Mouse (Mus musculus) CH12.LX (cell line): Measurements from ENCODE around the gene Cpb2.

Experiments
- CHD1 ChIP-seq: IDR thresholded peaks from 2 replicates; pipeline ENCODE4 v1.6.1; 2012; ENCODE audit warnings: low read depth, low read length, improper control_type of control experiment, inconsistent platforms
- CTCF ChIP-seq, 2 experiments: IDR thresholded peaks in 1 of 2; conservative IDR thresholded peaks in 1 of 2; 2 replicates each; pipeline ENCODE4 v1.5.1; 2011 to 2012; ENCODE audit warnings: low read depth in 2 of 2, low read length in 2 of 2, improper control_type of control experiment in 1 of 2, inconsistent platforms in 1 of 2, mild to moderate bottlenecking in 1 of 2, moderate library complexity in 1 of 2
- EP300 ChIP-seq: IDR thresholded peaks from 2 replicates; pipeline ENCODE4 v1.6.1; 2011; ENCODE audit warnings: low read length, improper control_type of control experiment
- IRF4 ChIP-seq: IDR thresholded peaks from 2 replicates; pipeline ENCODE4 v1.6.1; 2014; ENCODE audit warnings: low read depth, mild to moderate bottlenecking, inconsistent platforms, low read length, improper control_type of control experiment
- MAX ChIP-seq: IDR thresholded peaks from 2 replicates; pipeline ENCODE4 v1.6.1; 2011; ENCODE audit warnings: low read length, improper control_type of control experiment
- POLR2A ChIP-seq: IDR thresholded peaks from 2 replicates; pipeline ENCODE4 v1.6.1; 2011; ENCODE audit warnings: low read depth, mild to moderate bottlenecking, improper control_type of control experiment, low read length
- SMC3 ChIP-seq: IDR thresholded peaks from 2 replicates; pipeline ENCODE4 v1.6.1; 2011; ENCODE audit warnings: low read depth, low read length, improper control_type of control experiment
- TBP ChIP-seq: conservative IDR thresholded peaks from 2 replicates; pipeline ENCODE4 v1.6.1; 2011; ENCODE audit warnings: low read depth, low read length, improper control_type of control experiment

DNA sequence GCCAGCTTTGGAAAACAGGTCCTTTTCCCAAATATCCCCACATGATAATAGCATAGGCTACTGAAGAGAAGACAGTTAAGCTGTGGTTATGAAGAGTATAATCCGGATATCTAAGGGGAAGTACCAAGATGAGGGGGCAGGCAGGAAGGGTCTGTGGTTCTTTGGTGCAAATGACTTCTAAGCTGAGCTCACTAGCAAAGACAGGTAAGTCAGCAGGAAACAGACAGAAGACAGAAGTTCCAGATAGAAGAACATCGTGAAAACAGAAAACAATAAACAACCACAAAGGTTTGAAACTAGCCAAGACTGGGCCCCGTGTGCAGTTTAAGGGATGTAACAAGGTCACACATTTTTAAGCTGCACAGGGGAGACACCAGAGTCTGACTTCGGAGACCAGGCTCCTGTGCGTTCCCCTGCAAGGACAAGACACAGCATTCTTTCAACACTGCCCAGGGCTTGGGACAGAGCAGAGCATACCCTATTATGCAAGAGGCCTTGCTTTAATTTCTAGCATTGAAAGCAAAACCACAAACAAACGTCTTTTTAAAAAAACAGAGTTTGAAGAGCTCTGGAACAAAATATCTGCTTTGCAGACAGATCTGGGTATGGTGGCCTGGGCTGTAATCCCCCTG, 14.5 kb upstream of the Cpb2 start:
- TF ChIP-seq CTCF (conservative IDR thresholded peaks at IDR 0.05 in 1 of 2, IDR thresholded peaks at IDR 0.05 in 1 of 2; ENCODE audit: low read depth in 2 of 2, low read length in 2 of 2), result no peak
- TF ChIP-seq CHD1, result no peak
- no peak for TF ChIP-seq IRF4
- TF ChIP-seq POLR2A, result no peak
- TF ChIP-seq MAX, result no peak
- no peak for TF ChIP-seq EP300
- TF ChIP-seq TBP, result no peak
- no peak for TF ChIP-seq SMC3
